Mouse (Mus musculus) liver, embryonic 12.5 days (tissue): ENCODE measurements around the gene Akt3. TPM values are rescaled to one million over a fixed set of nuclear protein-coding genes. Genes with fewer than 3 reads are reported as not detected.

Experiments used
- polyA plus RNA-seq: library from polyadenylated mRNA; unstranded; fragments of >200 nt; fragmentation: Nextera tagmentation; extraction: Ambion mirVana; gene quantifications from 2 replicates; pipeline ENCODE4 v1.2.1, GENCODE M21; 2016

Akt3 gene
- polyA plus RNA-seq, 1 experiment from 2014 or later = 1.4 TPM

Other genes with a start within 250 kb of the Akt3 start
- gene Zbtb18, start 184.1 kb upstream of the Akt3 start, polyA plus RNA-seq = 0.49 TPM in 2 replicates